Mouse (Mus musculus): ENCODE data around the gene Gm28048. TPM values are rescaled to one million over a fixed set of nuclear protein-coding genes. Genes with fewer than 3 reads are reported as not detected.

Gm28048 gene
- polyA plus RNA-seq, 1 experiment from 2014 or later: 14.5 TPM

DNA sequence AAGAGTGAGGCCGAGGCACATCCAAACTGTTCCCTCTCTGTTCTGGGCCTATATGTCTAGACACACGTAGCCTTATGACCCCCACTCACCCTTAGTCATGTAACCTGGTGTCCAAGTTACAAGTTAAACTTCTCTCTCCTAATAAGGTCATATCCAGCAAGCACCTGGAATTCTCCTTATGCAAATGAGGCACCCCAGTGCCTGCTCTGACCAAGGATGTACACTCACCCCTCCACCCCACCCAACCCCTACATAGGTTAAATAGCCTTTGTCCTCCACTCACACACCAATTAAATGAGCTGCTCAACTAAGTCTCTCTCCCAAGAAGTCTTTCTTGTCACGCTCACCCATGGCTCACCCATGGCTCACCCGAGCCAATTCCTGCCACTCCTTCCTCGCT, 190.2 kb downstream of the Gm28048 start:
- Histone ChIP-seq H3K9ac (ENCODE audit: low read length) (no peak overlapping the region), H3K27ac (ENCODE audit: low read length) (no peak overlapping the region), H3K4me2 (ENCODE audit: low read depth, low read length) (no peak overlapping the region), H3K4me3 (replicated peaks; ENCODE audit: low read length) (no peak overlapping the region), H3K4me1 (ENCODE audit: control insufficient read depth, insufficient read depth, low read length) (no peaks in the 10 kb centered on the region), H3K9me3 (replicated peaks; ENCODE audit: control insufficient read depth, low read length) (no peaks in the 10 kb centered on the region), H3K36me3 (ENCODE audit: control insufficient read depth, insufficient read depth, low read length) (no peaks in the 10 kb centered on the region), H3K27me3 (ENCODE audit: control insufficient read depth, insufficient read depth, low read length) (no peaks in the 10 kb centered on the region)
- WGBS: 89% methylated on average over 5 of the region's 5 CpGs
- ATAC-seq (ENCODE audit: insufficient read depth, low FRiP score): no peak

DNA sequence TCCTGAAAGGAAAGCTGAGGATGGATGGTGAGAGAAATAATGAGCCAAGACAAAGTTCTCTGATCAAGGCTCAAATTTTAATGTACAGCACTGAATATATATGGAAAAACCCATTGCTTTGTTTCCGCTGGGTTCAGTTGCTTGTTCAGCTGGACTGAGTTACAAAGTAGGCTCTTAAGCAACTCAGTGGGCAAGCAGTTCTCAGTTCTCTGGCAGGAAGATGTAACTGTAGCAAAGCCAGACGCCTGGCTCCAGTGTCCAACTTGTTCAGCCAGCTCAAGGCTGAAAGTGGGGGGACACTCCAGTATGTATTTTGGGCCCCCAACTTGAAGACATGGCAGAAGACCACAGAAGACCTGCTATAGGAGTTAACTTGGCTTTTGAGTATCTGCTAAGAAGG, 194.1 kb downstream of the Gm28048 start:
- WGBS: 85% methylated on average over 2 of the region's 2 CpGs
- ATAC-seq (ENCODE audit: insufficient read depth, low FRiP score): no peak

More for the DNA sequence above, 194.1 kb downstream of the Gm28048 start:
- Histone ChIP-seq H3K27me3 (ENCODE audit: control insufficient read depth, insufficient read depth, low read length) (no peaks in the 10 kb centered on the region), H3K4me2 (ENCODE audit: low read depth, low read length) (no peak overlapping the region), H3K4me1 (ENCODE audit: control insufficient read depth, insufficient read depth, low read length) (peaks cover 3% of the 10 kb centered on the region; the same call in 1 of the 2 replicates), H3K4me3 (replicated peaks; ENCODE audit: low read length) (no peak overlapping the region), H3K9me3 (replicated peaks; ENCODE audit: control insufficient read depth, low read length) (no peaks in the 10 kb centered on the region), H3K9ac (ENCODE audit: low read length) (no peak overlapping the region), H3K27ac (ENCODE audit: low read length) (no peak overlapping the region), H3K36me3 (ENCODE audit: control insufficient read depth, insufficient read depth, low read length) (no peaks in the 10 kb centered on the region)

Other genes starting within 250 kb of the Gm28048 start
- 12.7 and 12.9 TPM in 2 replicates for gene B3gnt2, start 121.1 kb downstream of the Gm28048 start, polyA plus RNA-seq (2015; fragmentation: Nextera tagmentation; extraction: Ambion mirVana)
- 2.4 and 3.2 TPM in 2 replicates for gene Zrsr1, start 10.1 kb downstream of the Gm28048 start, polyA plus RNA-seq (2015; fragmentation: Nextera tagmentation; extraction: Ambion mirVana)
- 324 and 371 TPM in 2 replicates for gene Commd1, start 292 bp upstream of the Gm28048 start, polyA plus RNA-seq (2015; fragmentation: Nextera tagmentation; extraction: Ambion mirVana)
- gene Cct4, start 8.4 kb upstream of the Gm28048 start, polyA plus RNA-seq (2015; fragmentation: Nextera tagmentation; extraction: Ambion mirVana): 226 and 230 TPM in 2 replicates
- gene Fam161a, start 25.4 kb upstream of the Gm28048 start, polyA plus RNA-seq (2015; fragmentation: Nextera tagmentation; extraction: Ambion mirVana): 3.8 and 4.2 TPM in 2 replicates

Measured in stomach, embryonic 16.5 days (tissue).